Mouse (Mus musculus): Measurements from ENCODE around the gene Ptprn.

DNA sequence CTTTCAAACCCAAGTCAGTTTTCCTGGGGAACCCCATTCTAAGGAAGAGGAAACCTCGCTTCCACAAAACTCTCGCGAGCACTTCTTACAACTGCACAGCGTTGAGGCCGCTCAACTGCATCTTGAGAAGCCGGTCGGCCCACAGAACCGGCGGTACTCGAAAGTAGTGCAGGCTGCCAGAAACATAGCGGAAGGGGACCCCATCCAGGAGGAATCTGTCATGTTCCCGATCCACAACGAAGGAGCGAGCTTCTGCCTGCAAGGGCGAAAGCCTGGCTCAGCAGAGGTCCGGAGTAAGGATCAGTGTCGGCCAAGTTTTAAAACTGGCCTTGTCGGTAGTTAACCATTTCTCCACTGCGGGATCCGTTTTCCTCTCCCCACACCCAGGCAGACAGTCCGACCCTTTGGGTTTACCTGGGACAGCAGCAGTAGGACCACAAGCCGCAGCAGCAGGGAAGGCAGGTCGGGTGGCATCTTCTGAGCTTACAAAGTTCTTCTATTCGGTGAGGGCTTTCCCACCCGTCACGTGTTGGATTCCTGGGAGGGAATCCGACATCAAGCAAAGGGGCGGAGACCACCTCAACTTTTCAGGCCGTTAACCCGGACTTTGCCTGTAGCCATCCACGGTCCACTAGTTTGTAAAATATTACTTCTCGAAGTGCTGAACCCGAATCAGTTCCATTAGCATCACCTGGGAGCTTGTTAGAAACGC, 55.2 kb downstream of the Ptprn start:
- TF ChIP-seq CTCF (IDR thresholded peaks at IDR 0.05; ENCODE audit: borderline replicate concordance, insufficient read depth, low read depth, low read length): no peak
- no peak for TF ChIP-seq POLR2A (IDR thresholded peaks at IDR 0.05; ENCODE audit: borderline replicate concordance, insufficient read depth, low read length)

Data from cerebellum, adult 2 months (tissue).